Mouse (Mus musculus) spleen, adult 2 months (tissue): ENCODE data around the gene Hecw2.

Experiments
- CTCF ChIP-seq: fragments of 200-500 bp; IDR thresholded peaks from 2 replicates; pipeline ENCODE4 v1.5.1; 2011; ENCODE audit warnings: mild to moderate bottlenecking, inconsistent platforms; ENCODE audit not compliant: insufficient read depth, insufficient read length, insufficient replicate concordance; ENCODE audit errors: extremely low read depth
- POLR2A ChIP-seq: fragments of 200-500 bp; IDR thresholded peaks from 2 replicates; pipeline ENCODE4 v1.6.1; 2011; ENCODE audit warnings: low read depth, low read length, inconsistent platforms

- TF ChIP-seq CTCF (no peak), POLR2A (no peak)
Measured at GRCm38 (mm10) chr1:53855732-53856131, 339.2 kb downstream of the Hecw2 start.
